Mouse (Mus musculus): ENCODE data around the gene Mllt10.

Mllt10 gene

GRCm38 (mm10) chr2:18188367-18188766 lies 133.3 kb downstream of the Mllt10 start:
- DNase-seq (ENCODE audit: extremely low spot score, low spot score) = no peak

GRCm38 (mm10) chr2:18195285-18195684 lies 140.2 kb downstream of the Mllt10 start:
- no peak for DNase-seq (ENCODE audit: extremely low spot score, low spot score)

- no peak for DNase-seq (ENCODE audit: extremely low spot score, low spot score)
Observed at GRCm38 (mm10) chr2:18195691-18196396, 140.8 kb downstream of the Mllt10 start.

- DNase-seq (ENCODE audit: extremely low spot score, low spot score) = no peak
Observed at GRCm38 (mm10) chr2:18201820-18202462, 146.9 kb downstream of the Mllt10 start.

- no peak for DNase-seq (ENCODE audit: extremely low spot score, low spot score)
Observed at GRCm38 (mm10) chr2:18202923-18203322, 147.9 kb downstream of the Mllt10 start.

- DNase-seq (ENCODE audit: extremely low spot score, low spot score) = peak; percentile 64
Observed at GRCm38 (mm10) chr2:18205118-18205517, 150.1 kb downstream of the Mllt10 start.

GRCm38 (mm10) chr2:18206811-18207210 lies 151.8 kb downstream of the Mllt10 start:
- no peak for DNase-seq (ENCODE audit: extremely low spot score, low spot score)

- no peak for DNase-seq (ENCODE audit: extremely low spot score, low spot score)
Observed at GRCm38 (mm10) chr2:18208578-18208977, 153.5 kb downstream of the Mllt10 start.

GRCm38 (mm10) chr2:18209211-18209823 lies 154.3 kb downstream of the Mllt10 start:
- no peak for DNase-seq (ENCODE audit: extremely low spot score, low spot score)

- DNase-seq (ENCODE audit: extremely low spot score, low spot score) = no peak
Observed at GRCm38 (mm10) chr2:18209948-18210347, 154.9 kb downstream of the Mllt10 start.

- no peak for DNase-seq (ENCODE audit: extremely low spot score, low spot score)
Observed at GRCm38 (mm10) chr2:18214031-18214430, 159.0 kb downstream of the Mllt10 start.

- no peak for DNase-seq (ENCODE audit: extremely low spot score, low spot score)
Observed at GRCm38 (mm10) chr2:18217867-18218266, 162.8 kb downstream of the Mllt10 start.

GRCm38 (mm10) chr2:18218500-18218899 lies 163.5 kb downstream of the Mllt10 start:
- no peak for DNase-seq (ENCODE audit: extremely low spot score, low spot score)

GRCm38 (mm10) chr2:18219136-18219535 lies 164.1 kb downstream of the Mllt10 start:
- no peak for DNase-seq (ENCODE audit: extremely low spot score, low spot score)

GRCm38 (mm10) chr2:18219569-18219968 lies 164.5 kb downstream of the Mllt10 start:
- no peak for DNase-seq (ENCODE audit: extremely low spot score, low spot score)

GRCm38 (mm10) chr2:18228486-18229062 lies 173.5 kb downstream of the Mllt10 start:
- DNase-seq (ENCODE audit: extremely low spot score, low spot score) = peak; percentile 13

GRCm38 (mm10) chr2:18229279-18229678 lies 174.2 kb downstream of the Mllt10 start:
- DNase-seq (ENCODE audit: extremely low spot score, low spot score) = peak; percentile 15

GRCm38 (mm10) chr2:18231143-18231542 lies 176.1 kb downstream of the Mllt10 start:
- DNase-seq (ENCODE audit: extremely low spot score, low spot score) = no peak

GRCm38 (mm10) chr2:18232883-18233567 lies 178.0 kb downstream of the Mllt10 start:
- DNase-seq (ENCODE audit: extremely low spot score, low spot score) = peak; percentile 31

GRCm38 (mm10) chr2:18235524-18235923 lies 180.5 kb downstream of the Mllt10 start:
- no peak for DNase-seq (ENCODE audit: extremely low spot score, low spot score)

- DNase-seq (ENCODE audit: extremely low spot score, low spot score) = no peak
Observed at GRCm38 (mm10) chr2:18249224-18249623, 194.2 kb downstream of the Mllt10 start.
